Comparison of ENCODE assay signal across 11 mouse cellular contexts in the genomic region with DNA sequence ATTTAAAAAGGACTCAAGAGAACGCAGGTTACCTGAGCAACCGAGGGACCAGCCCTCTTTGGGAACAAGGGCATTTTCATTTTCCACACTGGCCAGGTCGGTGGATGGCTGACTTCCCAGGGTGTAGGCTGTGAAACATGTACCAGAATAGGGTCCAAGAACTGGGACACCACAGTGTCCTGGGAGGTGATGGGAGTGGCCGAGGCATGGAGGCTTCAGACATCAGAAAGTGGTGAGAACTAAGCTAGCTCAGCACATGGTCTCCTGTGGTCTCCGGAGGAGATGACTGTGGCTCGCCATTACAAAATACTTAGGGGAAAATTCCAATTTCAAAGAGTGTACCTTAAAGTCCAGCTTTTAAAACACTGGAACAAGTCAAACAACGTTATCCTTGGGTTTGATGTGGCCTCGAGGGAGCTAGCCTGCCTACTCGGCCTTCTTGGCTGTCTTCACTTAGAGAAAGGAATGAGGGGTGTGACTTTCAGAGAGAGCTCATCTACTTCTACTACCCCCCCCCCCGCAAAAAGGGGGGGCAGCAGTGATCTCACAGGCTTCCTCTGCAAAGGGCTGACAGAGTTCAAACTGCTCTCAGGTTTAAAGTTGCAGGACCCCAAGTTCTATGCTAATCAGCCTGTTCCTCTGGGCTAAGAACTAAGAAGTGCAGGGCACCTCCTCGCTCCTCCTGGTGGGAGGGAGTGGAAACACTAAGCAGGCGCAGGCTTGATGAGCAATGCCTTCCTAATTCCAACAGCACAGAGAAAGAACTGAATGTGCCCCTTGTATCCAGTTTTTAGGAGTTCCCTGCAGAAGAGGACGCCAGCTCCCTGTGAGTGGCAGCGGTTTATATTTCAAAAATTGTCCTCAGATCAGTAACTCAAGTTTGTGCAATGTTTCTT. TPM values are rescaled to one million over a fixed set of nuclear protein-coding genes. Genes with fewer than 3 reads are reported as not detected.
DNase-seq lines count a peak whose midpoint lies in the region; ATAC-seq and TF ChIP-seq lines count a peak whose summit lies in the region.
"Had no signal": no experiment of that assay in that cellular context is flagged by ENCODE, and none has a peak within 500 bp of the region (broad histone marks: within the 10 kb centered on the region; RNA-seq: fewer than 3 reads in every experiment).

No protein-coding gene starts in this region.

- H3K4me1 ChIP-seq in midbrain, embryonic 11.5 days (ENCODE audit: control insufficient read depth, insufficient read depth, low read length): no peaks in the 10 kb centered on the region
- H3K4me1 ChIP-seq in midbrain, embryonic 16.5 days (ENCODE audit: control insufficient read depth, insufficient read depth, low read length): no peaks in the 10 kb centered on the region
- H3K4me1 ChIP-seq in forebrain, postnatal 0 days (ENCODE audit: insufficient read depth): no peaks in the 10 kb centered on the region
- no peaks in the 10 kb centered on the region for H3K4me1 ChIP-seq in hindbrain, embryonic 11.5 days (replicated peaks; ENCODE audit: control insufficient read depth, insufficient read depth, low read length)
- H3K4me1 ChIP-seq: hindbrain, embryonic 13.5 days had no signal

- 68% methylated on average over 14 of the region's 14 CpGs for WGBS in midbrain, embryonic 11.5 days
- 72% methylated on average over 14 of the region's 14 CpGs for WGBS in midbrain, embryonic 16.5 days
- WGBS in forebrain, postnatal 0 days: 69% methylated on average over 14 of the region's 14 CpGs
- 62% methylated on average over 14 of the region's 14 CpGs for WGBS in hindbrain, embryonic 11.5 days

- H3K9me3 ChIP-seq in midbrain, embryonic 11.5 days (ENCODE audit: control insufficient read depth, low read length): no peaks in the 10 kb centered on the region
- H3K9me3 ChIP-seq in midbrain, embryonic 16.5 days (replicated peaks; ENCODE audit: control insufficient read depth, low read length, poor library complexity, severe bottlenecking): no peaks in the 10 kb centered on the region
- H3K9me3 ChIP-seq in forebrain, postnatal 0 days (ENCODE audit: low read length): no peaks in the 10 kb centered on the region
- no peaks in the 10 kb centered on the region for H3K9me3 ChIP-seq in hindbrain, embryonic 11.5 days (ENCODE audit: control insufficient read depth, low read length)
- H3K9me3 ChIP-seq: hindbrain, embryonic 13.5 days; limb, embryonic 12.5 days had no signal

- no peak overlapping the region for H3K27ac ChIP-seq in midbrain, embryonic 11.5 days (ENCODE audit: low read depth, low read length)
- H3K27ac ChIP-seq in midbrain, embryonic 16.5 days (ENCODE audit: low read length): no peak overlapping the region
- H3K27ac ChIP-seq in forebrain, postnatal 0 days (ENCODE audit: low read depth, low read length): peak overlapping the region; percentile 57
- no peak overlapping the region for H3K27ac ChIP-seq in hindbrain, embryonic 11.5 days (ENCODE audit: low read depth, low read length)
- H3K27ac ChIP-seq: hindbrain, embryonic 13.5 days; limb, embryonic 12.5 days had no signal

- no peaks in the 10 kb centered on the region; the same call in 1 of the 2 replicates for H3K36me3 ChIP-seq in midbrain, embryonic 11.5 days (ENCODE audit: control insufficient read depth, insufficient read depth, low read length)
- H3K36me3 ChIP-seq in midbrain, embryonic 16.5 days (ENCODE audit: control insufficient read depth, insufficient read depth, low read length): peaks cover 12% of the 10 kb centered on the region
- H3K36me3 ChIP-seq in forebrain, postnatal 0 days (ENCODE audit: insufficient read depth): peaks cover 32% of the 10 kb centered on the region
- no peaks in the 10 kb centered on the region for H3K36me3 ChIP-seq in hindbrain, embryonic 11.5 days (ENCODE audit: control insufficient read depth, insufficient read depth, low read length)

- no peaks in the 10 kb centered on the region for H3K27me3 ChIP-seq in midbrain, embryonic 11.5 days (ENCODE audit: control insufficient read depth, insufficient read depth, low read length)
- no peaks in the 10 kb centered on the region for H3K27me3 ChIP-seq in midbrain, embryonic 16.5 days (ENCODE audit: control insufficient read depth, insufficient read depth, low read depth, low read length)
- no peaks in the 10 kb centered on the region for H3K27me3 ChIP-seq in forebrain, postnatal 0 days (ENCODE audit: insufficient read depth, low read length)
- H3K27me3 ChIP-seq in hindbrain, embryonic 11.5 days (ENCODE audit: control insufficient read depth, insufficient read depth, low read length): no peaks in the 10 kb centered on the region
- H3K27me3 ChIP-seq: CH12.LX; hindbrain, embryonic 13.5 days; limb, embryonic 12.5 days had no signal

- H3K4me3 ChIP-seq in midbrain, embryonic 11.5 days (ENCODE audit: low read depth, low read length): no peak overlapping the region
- H3K4me3 ChIP-seq in midbrain, embryonic 16.5 days (ENCODE audit: low read depth, low read length): no peak overlapping the region
- H3K4me3 ChIP-seq in forebrain, postnatal 0 days (ENCODE audit: low read depth, low read length): no peak overlapping the region
- H3K4me3 ChIP-seq in hindbrain, embryonic 11.5 days (ENCODE audit: low read depth, low read length): no peak overlapping the region
- H3K4me3 ChIP-seq: hindbrain, embryonic 13.5 days; limb, embryonic 12.5 days had no signal

- H3K4me2 ChIP-seq in midbrain, embryonic 11.5 days: no peak overlapping the region
- H3K4me2 ChIP-seq in midbrain, embryonic 16.5 days (ENCODE audit: low read length): no peak overlapping the region
- no peak overlapping the region for H3K4me2 ChIP-seq in forebrain, postnatal 0 days (ENCODE audit: low read depth)
- H3K4me2 ChIP-seq in hindbrain, embryonic 11.5 days (replicated peaks; ENCODE audit: low read depth, low read length): no peak overlapping the region
- H3K4me2 ChIP-seq: hindbrain, embryonic 13.5 days; limb, embryonic 12.5 days had no signal

- peak; percentile 92 for DNase-seq in heart, adult 11 months
- DNase-seq in heart, postnatal 25 days (ENCODE audit: low spot score): no peak
- peak; percentile 80 for DNase-seq in midbrain, embryonic 11.5 days (ENCODE audit: low spot score, missing footprints)
- DNase-seq in forebrain, postnatal 0 days: no peak
- peak; percentile 18 for DNase-seq in testis, postnatal 14 days (ENCODE audit: low spot score)
- no peak for DNase-seq in hindbrain, embryonic 11.5 days (ENCODE audit: low spot score)

- intact Hi-C loops in heart, postnatal 25 days (cut with DNase I): no loop called here

- ATAC-seq in midbrain, embryonic 11.5 days (ENCODE audit: low FRiP score): no peak
- no peak for ATAC-seq in midbrain, embryonic 16.5 days
- ATAC-seq in forebrain, postnatal 0 days: no peak
- ATAC-seq in hindbrain, embryonic 11.5 days (ENCODE audit: low FRiP score): no peak
- no peak for ATAC-seq in monocyte, adult 5-6 weeks (replicated peaks; ENCODE audit: insufficient number of reproducible peaks, low FRiP score, low TSS enrichment, poor library complexity, severe bottlenecking)

- TF ChIP-seq CTCF in forebrain, postnatal 0 days (IDR thresholded peaks at IDR 0.05; ENCODE audit: low read depth): peak; percentile 38; the same call in 1 of the 2 replicates

- H3K9ac ChIP-seq in midbrain, embryonic 11.5 days (ENCODE audit: low read length): no peak overlapping the region
- H3K9ac ChIP-seq in midbrain, embryonic 16.5 days (ENCODE audit: low read depth, low read length): no peak overlapping the region
- H3K9ac ChIP-seq in forebrain, postnatal 0 days: no peak overlapping the region
- no peak overlapping the region for H3K9ac ChIP-seq in hindbrain, embryonic 11.5 days (ENCODE audit: low read depth, low read length)
- H3K9ac ChIP-seq: hindbrain, embryonic 13.5 days; limb, embryonic 12.5 days had no signal

RNA-seq across cellular contexts. Expression of a gene that starts 54.3 kb away (rescaled TPM):
- 10 to 100 TPM; 17.2 to 18.2 TPM for total RNA-seq in heart, postnatal 25 days (2021)
- 10.0 and 11.1 TPM in 2 replicates for polyA plus RNA-seq in midbrain, embryonic 11.5 days (2014; fragmentation: Nextera tagmentation; extraction: Ambion mirVana)
- polyA plus RNA-seq in midbrain, embryonic 16.5 days (2015; fragmentation: Nextera tagmentation; extraction: Ambion mirVana): 14.1 and 16.3 TPM in 2 replicates
- total RNA-seq in forebrain, postnatal 0 days (2014; rRNA removed): 28.4 and 36.9 TPM in 2 replicates
- polyA plus RNA-seq in forebrain, postnatal 0 days (2015; fragmentation: Nextera tagmentation; extraction: Ambion mirVana): 5.6 and 8.5 TPM in 2 replicates
- 14.9 and 15.4 TPM in 2 replicates for polyA plus RNA-seq in hindbrain, embryonic 11.5 days (2014; fragmentation: Nextera tagmentation; extraction: Ambion mirVana)
- total RNA-seq in monocyte, adult 5-6 weeks (2017): 134 to 153 TPM (median 142 TPM) in 3 replicates

Comparison
In these comparisons a context has a peak if more than half of its experiments do, and no peak if none do; other contexts are left out.
1. DNase-seq: peak in heart, adult 11 months (single experiment), midbrain, embryonic 11.5 days (single experiment) and testis, postnatal 14 days (single experiment); none in heart, postnatal 25 days (single experiment), forebrain, postnatal 0 days (single experiment) and hindbrain, embryonic 11.5 days (single experiment).